In genomic region chr7:132738844-132739243, GRCm38 (mm10) we compare ENCODE assay signal across 16 mouse cellular contexts.
DNase-seq lines count a peak whose midpoint lies in the region; ATAC-seq and TF ChIP-seq lines count a peak whose summit lies in the region.
"Had no signal": no experiment of that assay in that cellular context is flagged by ENCODE, and none has a peak within 500 bp of the region (broad histone marks: within the 10 kb centered on the region; RNA-seq: fewer than 3 reads in every experiment).

No protein-coding gene starts in this region.

- no peaks in the 10 kb centered on the region for H3K9me3 ChIP-seq in heart, embryonic 10.5 days
- H3K9me3 ChIP-seq: forebrain, embryonic 10.5 days; hindbrain, embryonic 15.5 days; midbrain, embryonic 15.5 days had no signal

- 0 out of 2 replicates have a peak, but pooled peaks cover 7% of the 10 kb centered on the region for H3K36me3 ChIP-seq in heart, embryonic 10.5 days
- H3K36me3 ChIP-seq: hindbrain, embryonic 15.5 days; midbrain, embryonic 15.5 days had no signal

- H3K4me1 ChIP-seq in heart, embryonic 10.5 days: peaks cover 66% of the 10 kb centered on the region
- peaks cover 69% of the 10 kb centered on the region for H3K4me1 ChIP-seq in cerebellum, adult 2 months (ENCODE audit: control insufficient read depth, insufficient read depth, low read length)

- no peak overlapping the region for H3K4me3 ChIP-seq in heart, embryonic 10.5 days
- no peak overlapping the region for H3K4me3 ChIP-seq in cerebellum, adult 2 months (replicated peaks; ENCODE audit: insufficient read depth, low read depth, low read length)
- H3K4me3 ChIP-seq: forebrain, embryonic 10.5 days; hindbrain, embryonic 15.5 days; midbrain, embryonic 15.5 days had no signal

- ATAC-seq in erythroid progenitor cell, adult 5-6 weeks (replicated peaks; ENCODE audit: low FRiP score, poor library complexity, severe bottlenecking): peak; percentile 80
- ATAC-seq in megakaryocyte progenitor cell, adult 5-6 weeks (replicated peaks; ENCODE audit: poor library complexity): peak; percentile 30
- ATAC-seq: midbrain, embryonic 15.5 days had no signal

- TF ChIP-seq CTCF in cerebellum, adult 2 months (IDR thresholded peaks at IDR 0.05; ENCODE audit: borderline replicate concordance, insufficient read depth, low read depth, low read length): no peak

- 83% methylated on average over 6 of the region's 6 CpGs for WGBS in heart, embryonic 10.5 days
- 14% methylated on average over 6 of the region's 6 CpGs for WGBS in cerebellum, adult 2 months

- H3K27me3 ChIP-seq in heart, embryonic 10.5 days (ENCODE audit: insufficient read depth, poor library complexity, severe bottlenecking): no peaks in the 10 kb centered on the region
- no peaks in the 10 kb centered on the region for H3K27me3 ChIP-seq in cerebellum, adult 2 months (ENCODE audit: control insufficient read depth, insufficient read depth, low read length)
- H3K27me3 ChIP-seq: hindbrain, embryonic 15.5 days; midbrain, embryonic 15.5 days had no signal

- TF ChIP-seq POLR2A in cerebellum, adult 2 months (IDR thresholded peaks at IDR 0.05; ENCODE audit: borderline replicate concordance, insufficient read depth, low read length): no peak

- DNase-seq in heart, embryonic 10.5 days (ENCODE audit: low spot score): no peak
- no peak for DNase-seq in heart, adult 11 months
- DNase-seq in cerebellum, adult 2 months: peak; percentile 76 to 83
- no peak for DNase-seq in layer of hippocampus, adult 11-12 months (ENCODE audit: low spot score)
- no peak for DNase-seq in heart, adult 18-20 months
- DNase-seq in frontal cortex, postnatal 10 days (ENCODE audit: low spot score in 2 of 2): no peak
- DNase-seq: heart, postnatal 14 days; kidney, adult 11 months; kidney, postnatal 25 days; lung, adult 18-20 months; lung, postnatal 4 days had no signal

- peak overlapping the region; percentile 9; the same call in 1 of the 2 replicates for H3K27ac ChIP-seq in heart, embryonic 10.5 days
- peak overlapping the region; percentile 48; the same call in 1 of the 2 replicates for H3K27ac ChIP-seq in cerebellum, adult 2 months (ENCODE audit: insufficient read depth, low read length)
- H3K27ac ChIP-seq: hindbrain, embryonic 15.5 days; midbrain, embryonic 15.5 days had no signal

Comparison
In these comparisons a context has a peak if more than half of its experiments do, and no peak if none do; other contexts are left out.
1. DNase-seq: peak in cerebellum, adult 2 months (2 of 2); none in heart, embryonic 10.5 days (single experiment), heart, adult 11 months (single experiment), layer of hippocampus, adult 11-12 months (single experiment), heart, adult 18-20 months (0 of 2) and frontal cortex, postnatal 10 days (0 of 2).